Mouse (Mus musculus) liver, embryonic 12.5 days (tissue): ENCODE measurements around the gene Themis. TPM values are rescaled to one million over a fixed set of nuclear protein-coding genes. Genes with fewer than 3 reads are reported as not detected.

Experiments used
- ATAC-seq: fragments of 200-750 bp; cut with Nextera tagmentation; 2 replicates; pipeline ENCODE4 v1.8.0; 2017; ENCODE audit warnings: moderate number of reproducible peaks, mild to moderate bottlenecking, moderate library complexity
- H3K27ac ChIP-seq: fragments of 300-500 bp; sonication (generic); 2 replicates; pipeline ENCODE4 v1.5.1; 2016; ENCODE audit warnings: mild to moderate bottlenecking
- H3K27me3 ChIP-seq: fragments of 300-500 bp; sonication (generic); replicated peaks from 2 replicates; pipeline ENCODE4 v1.6.1; 2016; ENCODE audit warnings: mild to moderate bottlenecking, moderate library complexity
- H3K36me3 ChIP-seq: fragments of 300-500 bp; sonication (generic); 2 replicates; pipeline ENCODE4 v1.6.1; 2016; ENCODE audit warnings: mild to moderate bottlenecking, moderate library complexity
- H3K4me1 ChIP-seq: fragments of 300-500 bp; sonication (generic); 2 replicates; pipeline ENCODE4 v1.6.1; 2016
- H3K4me2 ChIP-seq: fragments of 300-500 bp; sonication (generic); 2 replicates; pipeline ENCODE4 v1.6.1; 2016; ENCODE audit warnings: mild to moderate bottlenecking, moderate library complexity
- H3K4me3 ChIP-seq: fragments of 300-500 bp; sonication (generic); 2 replicates; pipeline ENCODE4 v1.5.1; 2016; ENCODE audit warnings: mild to moderate bottlenecking, moderate library complexity
- H3K9ac ChIP-seq: fragments of 300-500 bp; sonication (generic); 2 replicates; pipeline ENCODE4 v1.6.1; 2016; ENCODE audit warnings: mild to moderate bottlenecking, moderate library complexity
- H3K9me3 ChIP-seq: fragments of 300-500 bp; sonication (generic); replicated peaks from 2 replicates; pipeline ENCODE4 v1.6.1; 2016; ENCODE audit warnings: mild to moderate bottlenecking, moderate library complexity
- WGBS: fragments of 180-500 bp; shearing (Covaris S2); methylation state at CpG from one replicate; pipeline ENCODE4 v1.1.7; 2016; ENCODE audit not compliant: insufficient replicate concordance; 5-methylcytosine and 5-hydroxymethylcytosine counted together
- polyA plus RNA-seq: library from polyadenylated mRNA; unstranded; fragments of >200 nt; fragmentation: Nextera tagmentation; extraction: Ambion mirVana; gene quantifications from 2 replicates; pipeline ENCODE4 v1.2.1, GENCODE M21; 2016

The Themis gene
- polyA plus RNA-seq, 1 experiment from 2014 or later: not detected

DNA sequence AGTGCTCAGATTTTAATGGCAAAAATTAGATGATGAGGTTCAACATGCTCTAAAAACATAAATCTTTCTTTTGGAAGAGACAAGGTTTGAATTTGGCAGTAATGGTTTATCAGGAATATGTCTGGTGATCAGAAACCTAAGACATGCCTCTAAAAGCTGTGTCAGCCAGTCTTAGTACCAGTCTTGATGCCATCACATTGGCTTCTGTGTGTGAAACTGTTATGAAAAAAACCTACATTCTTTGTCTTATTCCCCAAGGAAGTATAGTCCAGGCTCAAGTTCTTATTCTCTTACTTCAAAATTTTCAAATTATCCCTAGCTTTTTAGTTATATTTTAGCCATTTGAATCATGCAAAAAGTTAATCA is 144.4 kb downstream of the Themis start:
- Histone ChIP-seq H3K9ac (no peak overlapping the region), H3K4me3 (no peak overlapping the region), H3K36me3 (no peaks in the 10 kb centered on the region), H3K27me3 (no peaks in the 10 kb centered on the region), H3K9me3 (no peaks in the 10 kb centered on the region), H3K4me2 (no peak overlapping the region), H3K27ac (no peak overlapping the region), H3K4me1 (no peaks in the 10 kb centered on the region)
- no peak for ATAC-seq

DNA sequence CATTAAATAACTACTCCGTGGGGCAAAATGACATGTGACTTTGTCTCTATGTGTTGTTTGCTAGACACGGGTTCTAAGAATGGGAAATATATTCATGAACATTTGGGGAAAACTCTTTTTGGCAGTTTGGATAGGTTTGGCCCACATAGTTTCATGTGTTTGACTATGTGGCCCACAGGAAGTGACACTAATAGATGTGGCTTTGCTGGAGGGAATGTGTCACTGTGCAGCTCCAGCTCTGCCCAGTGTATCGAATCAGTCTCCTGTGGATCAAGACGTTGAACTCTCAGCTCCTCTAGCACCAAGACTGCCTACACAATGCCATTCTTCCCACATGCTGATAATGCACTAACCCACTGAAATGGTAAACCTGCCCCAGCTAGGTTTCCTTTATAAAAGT is 148.0 kb downstream of the Themis start:
- H3K4me3 ChIP-seq: no peak overlapping the region
- no peak overlapping the region for H3K4me2 ChIP-seq
- H3K9me3 ChIP-seq: no peaks in the 10 kb centered on the region
- no peak for ATAC-seq
- H3K9ac ChIP-seq: no peak overlapping the region
- H3K27me3 ChIP-seq: no peaks in the 10 kb centered on the region
- no peaks in the 10 kb centered on the region for H3K4me1 ChIP-seq
- H3K27ac ChIP-seq: no peak overlapping the region
- no peaks in the 10 kb centered on the region for H3K36me3 ChIP-seq
- WGBS: 52% methylated on average over 4 of the region's 4 CpGs

DNA sequence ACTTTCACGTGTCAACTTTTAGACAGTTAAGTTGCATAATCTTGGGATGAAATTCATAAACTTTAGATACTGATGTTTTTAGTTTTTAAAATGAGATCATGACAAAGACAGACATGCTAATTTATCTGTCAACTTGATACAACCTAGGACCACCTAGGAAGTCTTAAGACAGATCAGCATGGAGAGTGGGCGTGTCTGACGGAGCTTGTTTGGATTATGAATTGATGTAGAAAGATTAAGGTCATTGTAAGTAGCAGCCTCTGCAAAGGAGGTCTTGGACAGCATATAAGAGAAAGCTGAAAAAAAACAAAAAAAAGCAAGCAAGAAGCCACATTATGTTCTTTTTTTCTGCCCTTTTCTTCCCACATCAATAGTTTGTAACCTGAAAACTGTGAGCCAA is 154.2 kb downstream of the Themis start:
- H3K4me2 ChIP-seq: no peak overlapping the region
- no peaks in the 10 kb centered on the region for H3K4me1 ChIP-seq
- no peak for ATAC-seq
- no peak overlapping the region for H3K9ac ChIP-seq
- no peak overlapping the region for H3K27ac ChIP-seq
- H3K4me3 ChIP-seq: no peak overlapping the region
- H3K9me3 ChIP-seq: no peaks in the 10 kb centered on the region
- H3K27me3 ChIP-seq: no peaks in the 10 kb centered on the region
- H3K36me3 ChIP-seq: no peaks in the 10 kb centered on the region
- WGBS: 76% methylated on average over 3 of the region's 3 CpGs

DNA sequence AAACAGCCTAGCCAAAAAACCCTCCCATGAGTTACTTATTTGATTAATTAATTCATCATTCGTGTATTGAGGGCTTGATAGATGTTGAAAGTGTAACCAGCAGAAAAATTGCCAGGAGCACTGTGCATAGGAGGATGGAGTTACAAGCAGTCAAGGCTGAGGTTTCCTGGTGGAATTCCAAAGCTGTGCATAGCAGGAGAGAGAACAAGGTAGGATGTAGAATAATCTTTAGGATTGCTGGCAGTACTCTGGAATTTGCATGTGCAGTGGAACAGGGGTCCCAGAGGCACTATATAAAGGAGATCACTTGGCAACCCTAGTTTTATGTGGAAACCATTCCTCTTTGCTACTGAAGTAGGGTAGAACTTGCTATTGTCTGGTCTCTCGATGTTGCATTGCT is 174.4 kb downstream of the Themis start:
- Histone ChIP-seq H3K27ac (no peak overlapping the region), H3K4me3 (no peak overlapping the region), H3K27me3 (no peaks in the 10 kb centered on the region), H3K4me1 (no peaks in the 10 kb centered on the region), H3K9me3 (no peaks in the 10 kb centered on the region), H3K4me2 (no peak overlapping the region), H3K9ac (no peak overlapping the region), H3K36me3 (no peaks in the 10 kb centered on the region)
- WGBS: 44% methylated on average over 2 of the region's 2 CpGs
- no peak for ATAC-seq

DNA sequence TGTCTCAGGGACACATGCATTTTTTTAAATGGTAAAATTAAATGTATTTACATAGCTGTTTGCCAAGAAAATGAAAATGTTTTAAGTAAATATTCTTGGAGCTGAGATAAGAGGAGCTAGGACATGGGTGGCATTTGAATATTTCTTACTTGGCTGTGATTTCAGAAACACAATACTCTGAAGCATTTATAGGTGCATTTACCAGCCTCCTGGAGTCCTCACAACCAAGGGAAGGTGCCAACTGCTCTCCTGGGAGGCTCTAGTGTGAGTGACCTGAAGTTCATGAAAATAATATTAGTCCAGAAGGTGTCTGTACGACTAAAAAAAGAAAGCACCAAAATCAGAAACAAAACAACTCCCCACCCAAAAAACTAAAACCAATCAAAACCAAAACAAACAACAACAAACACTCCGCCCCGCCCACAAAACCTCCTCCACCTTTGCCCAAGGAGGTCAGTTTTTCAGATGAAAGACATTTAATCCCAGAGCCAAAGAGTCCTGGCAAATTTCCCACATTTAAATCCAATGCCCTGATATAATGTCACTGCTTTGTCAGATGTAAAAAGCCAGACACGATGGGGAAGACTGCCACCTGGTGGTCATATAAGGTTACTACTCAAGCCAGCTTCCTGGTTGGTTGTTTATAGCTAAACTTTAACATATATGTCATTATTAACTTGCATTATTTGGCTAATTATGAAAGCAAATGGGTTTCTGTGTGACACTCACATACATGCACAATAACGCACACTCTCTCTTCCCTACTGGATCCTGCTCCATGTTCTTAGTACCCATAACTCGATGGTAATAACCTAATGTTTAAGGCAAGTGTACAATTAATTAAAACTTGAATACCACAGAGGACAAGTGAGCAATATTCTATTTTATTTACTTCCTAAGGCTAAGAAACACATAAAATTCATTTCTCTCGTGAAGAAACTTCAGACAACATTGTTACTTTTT is 175.9 kb downstream of the Themis start:
- Histone ChIP-seq H3K27ac (no peak overlapping the region), H3K4me2 (no peak overlapping the region), H3K36me3 (no peaks in the 10 kb centered on the region), H3K9ac (no peak overlapping the region), H3K9me3 (no peaks in the 10 kb centered on the region), H3K4me3 (no peak overlapping the region), H3K27me3 (no peaks in the 10 kb centered on the region), H3K4me1 (no peaks in the 10 kb centered on the region)
- no peak for ATAC-seq
- WGBS: 24% methylated on average over 7 of the region's 7 CpGs

DNA sequence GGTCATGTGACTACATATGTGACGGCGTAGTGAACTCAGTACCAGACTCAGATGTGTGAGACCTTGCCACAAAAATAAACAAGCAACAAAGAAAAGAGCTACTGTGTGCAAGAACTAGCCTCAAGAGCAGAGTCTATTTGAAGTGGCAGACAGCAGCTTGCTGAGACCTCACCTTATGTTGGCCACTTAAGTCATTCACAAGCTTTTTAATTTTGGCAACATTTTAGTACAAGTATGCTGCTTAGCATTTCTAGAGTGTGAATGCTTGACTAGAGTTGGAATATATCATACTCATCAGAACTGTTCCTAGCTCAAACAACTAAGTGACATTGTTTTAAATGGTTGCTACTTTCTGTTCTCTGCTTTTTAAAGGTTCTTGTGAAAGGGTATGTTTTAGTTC is 188.0 kb downstream of the Themis start:
- no peaks in the 10 kb centered on the region for H3K27me3 ChIP-seq
- ATAC-seq: no peak
- no peak overlapping the region for H3K27ac ChIP-seq
- H3K9ac ChIP-seq: no peak overlapping the region
- no peaks in the 10 kb centered on the region for H3K9me3 ChIP-seq
- H3K4me3 ChIP-seq: no peak overlapping the region
- H3K4me2 ChIP-seq: no peak overlapping the region
- no peaks in the 10 kb centered on the region for H3K4me1 ChIP-seq
- 80% methylated on average over 2 of the region's 2 CpGs for WGBS
- H3K36me3 ChIP-seq: no peaks in the 10 kb centered on the region

DNA sequence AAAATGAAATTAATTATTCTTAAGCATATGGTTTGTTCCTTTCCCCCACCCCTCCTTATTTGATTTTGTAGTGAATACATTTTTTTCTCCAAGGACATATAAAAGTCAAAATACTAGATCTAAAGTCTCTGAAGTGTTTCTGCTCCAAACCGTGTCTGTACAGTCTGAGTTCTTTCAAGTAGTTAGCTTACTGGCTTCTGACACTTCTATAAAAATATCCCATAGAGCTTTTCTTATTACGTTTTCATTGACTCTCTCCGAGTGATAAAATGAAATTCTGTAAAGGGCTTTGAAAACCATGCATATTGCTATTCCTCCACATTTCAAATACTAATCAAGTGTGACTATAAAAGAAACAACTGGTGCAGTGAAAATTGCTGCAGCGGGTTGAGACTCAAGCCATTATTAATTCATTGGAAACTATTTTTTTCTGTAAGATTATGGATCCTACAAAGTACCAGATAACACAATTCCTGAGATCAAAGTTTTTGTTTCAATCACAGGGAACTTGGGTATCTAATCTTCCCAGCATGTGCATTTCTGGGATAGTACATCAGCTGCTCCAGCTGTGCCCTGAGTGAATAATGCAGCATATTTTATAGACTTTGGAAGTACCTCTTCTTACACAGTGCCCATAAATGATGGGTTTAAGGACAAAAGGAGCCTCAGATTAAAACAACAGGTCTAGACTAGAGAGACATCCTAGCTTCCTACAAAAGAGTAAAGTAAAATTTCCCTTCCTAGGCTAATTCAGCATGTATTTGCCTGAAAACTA is 202.6 kb downstream of the Themis start:
- Histone ChIP-seq H3K9ac (no peak overlapping the region), H3K27ac (no peak overlapping the region), H3K4me1 (no peaks in the 10 kb centered on the region), H3K4me2 (no peak overlapping the region), H3K9me3 (no peaks in the 10 kb centered on the region), H3K36me3 (no peaks in the 10 kb centered on the region), H3K27me3 (no peaks in the 10 kb centered on the region), H3K4me3 (no peak overlapping the region)
- ATAC-seq: no peak
- 67% methylated on average over 4 of the region's 4 CpGs for WGBS

DNA sequence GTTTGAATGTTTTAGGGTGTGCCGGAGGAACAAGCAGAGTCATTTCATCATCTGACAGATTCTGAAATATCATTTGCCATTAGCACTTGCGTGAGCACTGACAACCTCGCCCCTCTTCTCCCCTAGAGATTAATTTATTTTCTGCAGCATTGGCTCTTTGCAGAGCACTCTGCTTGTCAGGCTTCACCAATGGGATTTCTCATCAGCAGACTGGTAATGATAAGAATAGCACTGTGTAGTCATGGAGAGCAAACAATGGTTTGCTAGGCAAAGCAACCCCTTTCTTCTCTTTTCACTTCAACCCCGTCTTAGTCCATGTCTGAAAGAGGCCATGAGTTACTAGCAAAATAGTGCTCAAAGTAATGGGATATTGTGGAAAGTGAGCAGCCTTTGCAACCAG is 206.4 kb downstream of the Themis start:
- Histone ChIP-seq H3K27ac (no peak overlapping the region), H3K4me2 (no peak overlapping the region), H3K27me3 (no peaks in the 10 kb centered on the region), H3K9ac (no peak overlapping the region), H3K9me3 (no peaks in the 10 kb centered on the region), H3K4me1 (no peaks in the 10 kb centered on the region), H3K36me3 (no peaks in the 10 kb centered on the region), H3K4me3 (no peak overlapping the region)
- no peak for ATAC-seq
- WGBS: 64% methylated on average over 4 of the region's 4 CpGs

DNA sequence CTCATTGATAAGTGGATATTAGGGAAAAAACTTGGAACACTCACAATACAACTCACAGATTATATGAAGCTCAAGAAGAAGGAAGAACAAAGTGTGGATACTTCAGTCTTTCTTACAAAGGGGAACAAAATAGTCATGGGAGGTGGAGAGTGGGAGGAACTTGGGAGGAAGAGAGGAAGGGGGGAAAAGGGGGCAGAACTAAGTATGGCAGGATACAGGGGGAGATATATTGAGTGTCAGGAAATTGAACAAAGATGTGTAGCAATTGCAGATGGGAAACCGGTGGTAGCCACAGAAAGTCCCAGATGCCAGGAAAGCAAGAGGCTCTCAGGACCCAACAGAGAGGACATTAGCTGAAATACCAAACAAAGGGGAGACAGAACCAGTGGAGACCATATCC is 219.5 kb downstream of the Themis start:
- H3K27me3 ChIP-seq: no peaks in the 10 kb centered on the region
- H3K4me3 ChIP-seq: no peak overlapping the region
- H3K4me2 ChIP-seq: no peak overlapping the region
- no peaks in the 10 kb centered on the region for H3K9me3 ChIP-seq
- 52% methylated on average over 1 of the region's 1 CpGs for WGBS
- no peak for ATAC-seq
- H3K4me1 ChIP-seq: no peaks in the 10 kb centered on the region
- H3K36me3 ChIP-seq: no peaks in the 10 kb centered on the region
- H3K9ac ChIP-seq: no peak overlapping the region
- H3K27ac ChIP-seq: no peak overlapping the region

DNA sequence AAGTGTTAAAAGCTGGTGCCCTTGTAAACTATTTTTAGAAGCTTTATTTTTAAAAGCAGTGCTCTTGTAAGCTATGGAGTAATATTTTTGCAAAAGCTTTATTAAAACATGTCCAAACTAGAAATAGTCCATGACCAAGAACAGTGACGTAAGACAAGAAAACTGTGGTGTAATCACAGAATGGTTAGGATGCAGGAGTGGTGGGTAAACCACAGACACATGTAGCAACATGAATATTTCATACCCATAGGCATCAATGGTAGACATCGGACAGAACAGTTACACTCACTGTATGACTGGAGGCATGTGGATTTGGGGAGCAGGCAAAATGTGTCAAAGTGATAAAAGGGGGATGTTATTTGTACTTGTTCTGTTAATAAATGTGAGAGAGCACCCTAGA is 222.7 kb downstream of the Themis start:
- WGBS: 63% methylated on average over 2 of the region's 2 CpGs
- H3K9me3 ChIP-seq: no peaks in the 10 kb centered on the region
- no peaks in the 10 kb centered on the region for H3K4me1 ChIP-seq
- H3K27me3 ChIP-seq: no peaks in the 10 kb centered on the region
- no peak overlapping the region for H3K4me3 ChIP-seq
- H3K9ac ChIP-seq: no peak overlapping the region
- ATAC-seq: no peak
- no peak overlapping the region for H3K4me2 ChIP-seq
- H3K27ac ChIP-seq: no peak overlapping the region
- no peaks in the 10 kb centered on the region for H3K36me3 ChIP-seq

DNA sequence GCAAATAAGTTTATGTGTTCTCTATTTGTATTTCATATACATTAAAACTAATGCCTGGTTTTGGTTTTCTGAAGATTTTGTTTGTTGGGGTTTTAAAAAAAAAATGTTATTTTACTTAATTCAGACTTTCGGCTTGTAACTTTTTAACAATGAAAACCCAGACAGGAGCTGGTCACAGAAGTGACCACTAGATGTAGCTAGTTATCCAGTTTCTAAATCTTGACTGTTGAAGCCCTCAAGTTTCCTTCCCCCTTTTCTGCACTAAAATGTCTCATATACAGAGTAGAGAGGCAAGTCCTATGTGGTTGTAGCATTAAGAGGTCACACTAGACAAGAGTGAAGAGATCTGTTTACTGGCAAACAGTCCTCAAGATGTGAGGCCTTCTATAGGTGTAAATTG is 230.2 kb downstream of the Themis start:
- Histone ChIP-seq H3K27me3 (no peaks in the 10 kb centered on the region), H3K9ac (no peak overlapping the region)

More for the DNA sequence above, 230.2 kb downstream of the Themis start:
- Histone ChIP-seq H3K4me2 (no peak overlapping the region), H3K4me3 (no peak overlapping the region), H3K36me3 (no peaks in the 10 kb centered on the region), H3K27ac (no peak overlapping the region), H3K9me3 (no peaks in the 10 kb centered on the region), H3K4me1 (no peaks in the 10 kb centered on the region)
- ATAC-seq: no peak
- 63% methylated on average over 1 of the region's 1 CpGs for WGBS
